13 mouse cellular contexts compared by ENCODE assay signal in the genomic region with DNA sequence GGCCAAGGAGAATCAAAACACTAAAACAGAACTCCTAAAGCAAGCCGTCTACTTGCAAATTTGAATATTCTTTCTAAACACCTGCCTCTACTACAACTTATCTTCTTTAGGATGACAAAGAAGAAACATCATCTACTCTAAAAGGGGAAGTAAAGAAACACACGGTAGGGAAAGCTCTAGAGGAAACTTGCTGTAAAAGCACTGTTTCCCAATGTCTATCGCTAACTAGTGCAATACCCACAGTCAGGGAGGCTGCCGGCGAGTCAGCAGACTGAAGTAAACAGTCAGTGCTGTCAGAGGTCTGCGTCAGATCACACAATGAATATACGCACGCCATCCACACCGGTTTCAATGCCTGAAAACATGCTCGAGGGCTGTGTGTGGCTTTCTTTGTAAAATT.
"Had no signal": no experiment of that assay in that cellular context is flagged by ENCODE, and none has a peak within 500 bp of the region (broad histone marks: within the 10 kb centered on the region; RNA-seq: fewer than 3 reads in every experiment).

No protein-coding gene starts in this region.

- H3K4me3 ChIP-seq: limb, embryonic 10.5 days; lung, embryonic 15.5 days; midbrain, embryonic 10.5 days; myocyte; neural tube, embryonic 15.5 days had no signal

- H3K9ac ChIP-seq: lung, embryonic 15.5 days; neural tube, embryonic 15.5 days had no signal

- H3K36me3 ChIP-seq: lung, embryonic 15.5 days had no signal

- H3K27ac ChIP-seq: kidney, postnatal 0 days; limb, embryonic 10.5 days; lung, embryonic 15.5 days; macrophage; midbrain, embryonic 10.5 days; neural tube, embryonic 15.5 days; stomach, postnatal 0 days had no signal

- H3K9me3 ChIP-seq: limb, embryonic 10.5 days; lung, embryonic 15.5 days; midbrain, embryonic 10.5 days; neural tube, embryonic 15.5 days had no signal

- H3K4me2 ChIP-seq: liver, embryonic 11.5 days; lung, embryonic 15.5 days; neural tube, embryonic 15.5 days had no signal

- DNase-seq: kidney, adult 8-10 months; kidney, postnatal 36 days; lung, postnatal 14 days; midbrain, embryonic 14.5 days had no signal

- H3K27me3 ChIP-seq: lung, embryonic 15.5 days; neural tube, embryonic 15.5 days had no signal

- H3K4me1 ChIP-seq: limb, embryonic 10.5 days; lung, embryonic 15.5 days; neural tube, embryonic 15.5 days had no signal
